Mouse (Mus musculus) megakaryocyte, embryonic 14.5 days (primary cell): Measurements from ENCODE around the gene Gcnt1.

Source experiments
- FLI1 ChIP-seq: IDR thresholded peaks from 2 replicates; pipeline ENCODE4 v1.6.1; 2012; ENCODE audit warnings: low read length, inconsistent platforms, mixed read lengths
- GATA1 ChIP-seq: IDR thresholded peaks from 3 replicates; pipeline ENCODE4 v1.6.1; 2012; ENCODE audit warnings: mixed read lengths, low read length, inconsistent platforms, borderline replicate concordance

- TF ChIP-seq FLI1 (no peak), GATA1 (no peak)
Measured at GRCm38 (mm10) chr19:17296081-17296480, 76.6 kb downstream of the Gcnt1 start.
